Mouse (Mus musculus) right cerebral cortex, adult 2 months (tissue): Measurements from ENCODE around the gene Josd1.

Experiments used
- DNase-seq, 2 experiments: peaks; one replicate each; pipeline ENCODE4 v3.0.0; 2021 to 2022; ENCODE audit warnings: low spot score in 2 of 2

Josd1 gene

GRCm38 (mm10) chr15:79687646-79688267, at the start of gene Josd1:
TSS of gene Josd1 (minus strand) at chr15:79687919.
- peak; percentile 95 to 96 for DNase-seq

DNA sequence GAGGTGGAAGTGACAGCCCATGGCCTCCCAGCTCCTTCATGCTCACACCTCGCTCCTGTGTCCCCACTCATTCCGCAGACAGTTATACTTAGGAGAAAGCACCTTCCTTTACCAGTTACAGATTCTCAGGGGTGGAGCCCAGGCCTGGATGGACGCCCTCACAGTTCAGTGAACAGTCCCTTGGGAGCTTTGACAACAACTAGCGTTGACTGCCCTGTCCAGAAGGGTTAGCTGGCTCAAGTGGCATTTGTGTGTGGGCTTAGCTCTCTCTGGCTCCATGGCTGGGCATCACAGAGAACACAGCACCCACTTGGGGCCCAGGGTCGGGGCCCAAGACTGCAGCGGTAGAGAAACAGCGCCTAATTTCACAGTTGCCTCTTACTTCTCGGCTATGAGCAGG, 46.6 kb upstream of the Josd1 start:
- no peak for DNase-seq

DNA sequence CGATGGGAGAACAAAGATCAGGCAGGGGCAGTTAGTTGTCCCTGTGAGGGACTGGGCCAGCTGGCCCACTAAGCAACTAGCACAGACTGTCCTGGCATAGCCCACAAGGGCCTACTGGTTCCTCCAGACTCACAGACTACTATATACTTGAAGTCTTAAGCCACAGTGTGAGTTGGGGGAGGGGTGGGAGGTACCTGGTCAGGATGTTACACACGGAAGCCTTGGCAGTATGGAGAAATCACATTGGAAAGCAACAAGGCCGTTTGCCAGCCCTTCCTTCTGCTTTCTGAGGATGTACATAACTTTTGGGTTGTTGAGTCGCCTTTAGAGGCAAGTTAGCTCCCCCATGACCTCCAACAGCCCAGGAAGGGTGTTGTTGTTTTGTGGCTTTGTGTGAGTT, 45.9 kb upstream of the Josd1 start:
- no peak for DNase-seq

DNA sequence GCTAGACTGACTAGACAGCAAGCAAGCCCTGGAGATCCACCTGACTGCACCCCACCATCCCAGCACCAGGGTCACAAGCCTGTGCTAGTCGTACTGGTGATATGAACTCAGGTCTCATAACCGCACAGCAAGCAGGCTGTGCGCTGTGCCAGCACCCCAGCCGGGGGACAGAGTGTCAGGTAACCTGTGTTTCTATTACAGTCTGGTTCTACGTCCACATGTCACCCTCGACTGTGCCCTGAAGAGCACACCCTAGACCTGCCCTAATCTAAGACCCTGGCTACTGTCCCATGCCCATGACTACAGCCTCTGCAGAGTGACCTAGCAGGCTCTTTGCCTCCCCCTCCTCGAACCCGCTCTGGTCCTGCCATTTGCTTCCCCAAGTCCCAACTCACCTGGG, 45.5 kb upstream of the Josd1 start:
- DNase-seq = no peak

DNA sequence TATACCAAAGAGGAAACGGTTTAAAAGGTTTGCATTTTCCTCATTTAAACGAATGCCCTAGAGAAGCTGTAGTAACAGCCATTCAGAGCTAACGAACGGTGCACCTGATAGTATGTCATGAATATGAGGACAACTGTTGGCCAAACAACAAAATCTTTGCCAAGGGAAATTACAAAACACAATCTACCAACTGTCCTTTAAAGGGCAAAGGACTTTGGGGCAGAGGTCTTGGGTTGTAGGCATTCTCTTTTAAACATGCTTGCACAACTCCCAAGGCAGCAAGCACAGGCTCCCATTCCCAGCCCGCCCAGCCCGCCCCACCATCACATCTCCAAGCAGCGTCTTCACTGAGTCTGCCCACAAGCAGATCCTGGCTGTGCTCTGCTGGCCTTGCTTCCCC, 43.8 kb upstream of the Josd1 start:
- DNase-seq = no peak

DNA sequence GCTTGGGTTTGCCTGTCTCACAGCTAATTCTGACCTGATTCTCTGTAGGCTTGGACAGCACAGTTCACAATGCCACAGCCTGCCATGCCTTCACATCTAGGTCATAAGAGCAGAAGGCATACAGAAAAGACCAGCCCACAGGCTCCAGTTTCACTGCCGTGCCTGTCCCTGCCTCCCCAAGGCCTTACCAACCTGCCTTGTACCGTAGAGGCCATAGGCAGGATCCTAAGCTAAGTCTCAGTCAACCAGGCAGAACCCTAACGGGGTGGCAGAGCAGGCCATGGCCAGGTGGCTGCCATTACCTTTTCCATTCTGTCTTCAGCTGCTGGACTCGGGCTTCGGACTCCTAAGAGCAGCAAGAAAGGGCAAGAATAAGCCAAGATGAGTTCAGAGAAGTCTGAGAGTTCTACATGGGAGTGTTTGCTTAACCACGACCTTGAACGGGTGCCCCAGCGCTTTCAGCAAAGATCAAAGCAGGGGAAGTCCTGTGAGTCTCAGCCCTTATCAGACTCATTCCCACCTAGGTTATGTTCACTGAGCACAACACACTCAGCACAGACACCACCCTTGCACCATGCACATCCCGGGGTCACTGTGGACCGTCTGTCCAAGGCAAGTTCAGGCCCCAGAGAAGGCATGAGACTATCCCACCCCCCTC, 41.1 kb upstream of the Josd1 start:
- no peak for DNase-seq

- DNase-seq = no peak
These were observed 40.6 kb upstream of the Josd1 start for GRCm38 (mm10) chr15:79728311-79728710.

- DNase-seq = no peak
These were observed 40.1 kb upstream of the Josd1 start for GRCm38 (mm10) chr15:79727840-79728239.

GRCm38 (mm10) chr15:79725190-79725789, 37.6 kb upstream of the Josd1 start:
- DNase-seq = peak; percentile 69 to 74

DNA sequence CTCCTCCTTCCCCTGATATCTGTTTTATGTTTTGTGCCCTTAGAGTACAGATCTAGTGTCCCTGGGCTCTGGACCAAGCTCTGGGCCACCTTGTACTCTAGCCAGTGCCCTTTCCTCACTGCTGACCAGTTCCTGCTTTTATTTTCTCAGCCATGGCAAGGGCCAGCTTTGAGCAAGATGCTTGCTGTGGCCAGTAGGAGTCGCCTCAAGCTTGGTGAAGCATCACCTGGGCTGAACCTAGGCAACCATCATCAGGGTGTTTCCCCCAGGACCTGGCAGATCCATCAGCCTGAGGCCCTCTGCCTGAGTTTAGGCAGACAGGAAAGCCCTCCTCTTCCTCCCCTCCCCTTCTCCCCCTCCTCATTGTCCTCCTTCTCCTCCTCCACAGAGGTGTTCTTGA, 35.7 kb upstream of the Josd1 start:
- peak in 1 of 2 experiments; percentile 40 for DNase-seq

DNA sequence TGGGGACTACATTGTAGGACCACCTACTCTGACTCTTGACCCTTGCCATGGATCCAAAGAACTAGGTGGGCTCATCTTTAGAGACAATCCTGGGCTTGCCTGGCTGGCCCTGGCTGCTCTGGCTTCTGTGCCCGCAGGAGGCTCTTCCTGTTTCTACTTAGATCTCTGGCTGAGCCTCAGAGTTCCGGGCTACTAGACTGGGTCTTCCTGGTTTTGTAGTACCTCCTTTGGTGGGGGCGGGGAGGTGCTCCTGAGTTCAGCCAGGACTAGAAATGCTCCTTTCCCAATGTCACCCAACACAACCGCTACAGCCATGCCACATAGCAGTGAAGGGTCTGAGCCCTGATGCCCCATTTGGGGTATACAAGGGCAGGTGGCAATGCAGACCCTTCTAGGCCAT, 33.1 kb upstream of the Josd1 start:
- DNase-seq = no peak

GRCm38 (mm10) chr15:79720267-79720666, 32.5 kb upstream of the Josd1 start:
- DNase-seq = no peak

GRCm38 (mm10) chr15:79716710-79717109, 29.0 kb upstream of the Josd1 start:
- no peak for DNase-seq

GRCm38 (mm10) chr15:79715646-79716045, 27.9 kb upstream of the Josd1 start:
- no peak for DNase-seq

GRCm38 (mm10) chr15:79708229-79708822, 20.6 kb upstream of the Josd1 start:
- DNase-seq = no peak

DNA sequence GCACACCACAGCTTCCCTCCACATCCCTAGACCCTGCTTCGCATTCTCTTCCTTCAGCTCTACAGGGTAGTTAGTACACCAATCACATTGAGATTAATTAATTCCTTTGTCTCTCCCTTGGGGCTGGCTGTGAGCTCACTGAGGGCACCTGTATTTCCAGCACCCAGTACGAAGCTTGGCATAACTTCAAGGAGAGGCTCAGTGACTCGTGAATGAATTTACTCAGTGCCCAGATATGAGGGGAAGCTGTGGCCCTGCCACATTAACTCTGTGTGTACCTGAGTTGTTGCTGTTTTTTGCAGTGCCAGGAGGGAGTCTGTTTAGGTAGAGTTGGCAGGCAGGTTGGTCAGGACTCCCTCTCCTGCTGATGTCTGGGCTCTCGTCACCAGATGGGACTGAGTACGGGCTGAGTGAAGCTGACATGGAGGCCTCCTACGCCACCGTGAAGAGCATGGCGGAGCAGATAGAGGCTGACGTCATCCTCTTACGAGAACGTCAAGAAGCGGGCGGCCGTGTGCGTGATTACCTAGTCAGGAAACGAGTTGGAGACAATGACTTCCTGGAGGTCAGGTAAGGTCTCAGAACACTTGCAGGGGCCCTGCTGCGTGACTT, 19.0 kb upstream of the Josd1 start:
- DNase-seq = no peak

GRCm38 (mm10) chr15:79697558-79698187, 10.0 kb upstream of the Josd1 start:
- DNase-seq = no peak

- DNase-seq = no peak
These were observed 9.3 kb upstream of the Josd1 start for GRCm38 (mm10) chr15:79697011-79697410.

- DNase-seq = no peak
These were observed 8.8 kb upstream of the Josd1 start for GRCm38 (mm10) chr15:79696508-79696907.

DNA sequence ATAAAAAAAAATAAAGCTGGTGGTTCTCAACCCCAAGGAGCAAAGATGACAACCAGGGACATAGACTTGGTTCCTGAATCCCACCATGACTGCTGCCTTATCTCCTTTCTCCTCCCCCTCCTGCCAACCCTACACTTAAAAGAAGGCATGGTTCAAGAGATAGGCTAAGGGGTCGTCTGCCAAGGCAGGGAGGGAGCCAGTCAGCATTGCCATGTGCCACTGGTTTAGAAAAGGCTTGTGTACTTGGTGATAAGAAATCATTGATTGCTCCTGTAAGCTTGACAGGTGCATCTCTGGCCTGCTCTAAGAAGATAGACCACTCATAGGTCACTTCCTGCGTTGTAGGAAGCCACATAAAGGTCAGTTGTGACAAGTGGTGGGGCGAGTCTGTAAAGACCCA, 7.8 kb upstream of the Josd1 start:
- no peak for DNase-seq

DNA sequence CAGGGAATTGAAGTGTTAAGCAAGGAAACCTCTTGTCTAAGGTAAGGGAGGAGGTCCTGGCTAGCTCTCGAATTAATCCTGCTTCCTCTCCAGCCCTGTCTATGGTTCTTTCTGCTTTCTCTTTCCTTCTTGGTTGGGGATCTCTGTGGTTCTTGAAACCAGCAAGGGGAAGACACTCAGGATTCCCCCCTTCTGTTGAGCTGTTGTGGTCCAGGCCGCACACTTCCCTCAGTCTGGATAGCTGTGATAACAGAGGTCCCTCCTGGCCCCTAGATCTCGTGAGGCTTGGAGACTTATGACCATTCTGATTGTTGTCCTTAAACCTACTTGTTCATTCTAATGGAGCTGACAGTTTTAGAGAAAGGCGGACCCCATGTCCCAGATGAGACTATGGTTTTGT, 6.8 kb upstream of the Josd1 start:
- no peak for DNase-seq

DNA sequence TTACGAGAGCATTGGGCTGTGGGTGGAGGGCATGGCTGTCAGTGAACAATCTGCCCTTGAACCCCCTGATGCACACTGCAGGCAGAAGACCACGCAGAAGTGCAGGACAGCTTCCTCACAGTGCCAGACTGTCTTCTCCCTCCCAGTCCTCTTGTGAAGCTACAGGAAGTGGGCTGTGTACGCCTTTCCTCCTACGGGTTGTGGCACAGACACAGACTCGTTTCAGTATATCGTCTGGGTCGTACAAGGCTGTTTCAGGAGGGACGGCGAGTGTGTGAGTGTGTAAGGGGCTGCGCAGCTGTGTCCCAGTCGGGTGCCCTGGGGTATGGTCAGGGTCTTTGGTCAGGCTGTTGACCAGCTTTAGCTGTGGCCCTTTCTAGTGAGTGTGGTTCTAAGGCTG, 6.0 kb upstream of the Josd1 start:
- DNase-seq = no peak
